Mouse (Mus musculus) liver, postnatal 0 days (tissue): ENCODE data around the gene Nap1l1.

ENCODE experiments used
- CTCF ChIP-seq: sonication (generic); IDR thresholded peaks from 2 replicates; pipeline ENCODE4 v1.5.1; 2016; ENCODE audit warnings: antibody characterized with exemption, low read depth
- EP300 ChIP-seq: IDR thresholded peaks from 2 replicates; pipeline ENCODE4 v1.6.1; 2016; ENCODE audit warnings: antibody characterized with exemption, low read depth, mild to moderate bottlenecking

DNA sequence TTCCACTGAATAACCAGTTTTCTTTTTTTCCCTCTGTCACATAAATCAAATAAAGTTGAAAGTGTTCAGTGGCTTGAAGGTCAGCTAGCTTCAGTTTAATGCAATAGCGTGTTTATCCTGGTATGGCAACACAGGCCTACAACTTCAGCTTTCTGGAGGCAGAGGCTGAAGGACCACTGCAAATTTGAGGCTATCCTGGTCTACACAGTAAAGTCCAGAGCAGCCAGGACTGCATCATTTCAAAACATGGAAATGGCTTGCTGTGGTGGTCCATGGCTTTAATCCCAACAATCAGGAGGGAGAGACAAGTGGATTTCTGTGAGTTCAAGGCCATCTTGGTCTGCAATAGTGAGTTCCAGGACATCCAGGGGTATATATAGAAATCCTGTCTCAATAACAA is 46.5 kb upstream of the Nap1l1 start:
- TF ChIP-seq CTCF (no peak), EP300 (no peak)
